Mouse (Mus musculus) liver, postnatal 0 days (tissue): ENCODE data around the gene BC049762.

ENCODE experiments used
- CTCF ChIP-seq: sonication (generic); IDR thresholded peaks from 2 replicates; pipeline ENCODE4 v1.5.1; 2016; ENCODE audit warnings: antibody characterized with exemption, low read depth
- EP300 ChIP-seq: IDR thresholded peaks from 2 replicates; pipeline ENCODE4 v1.6.1; 2016; ENCODE audit warnings: antibody characterized with exemption, low read depth, mild to moderate bottlenecking

DNA sequence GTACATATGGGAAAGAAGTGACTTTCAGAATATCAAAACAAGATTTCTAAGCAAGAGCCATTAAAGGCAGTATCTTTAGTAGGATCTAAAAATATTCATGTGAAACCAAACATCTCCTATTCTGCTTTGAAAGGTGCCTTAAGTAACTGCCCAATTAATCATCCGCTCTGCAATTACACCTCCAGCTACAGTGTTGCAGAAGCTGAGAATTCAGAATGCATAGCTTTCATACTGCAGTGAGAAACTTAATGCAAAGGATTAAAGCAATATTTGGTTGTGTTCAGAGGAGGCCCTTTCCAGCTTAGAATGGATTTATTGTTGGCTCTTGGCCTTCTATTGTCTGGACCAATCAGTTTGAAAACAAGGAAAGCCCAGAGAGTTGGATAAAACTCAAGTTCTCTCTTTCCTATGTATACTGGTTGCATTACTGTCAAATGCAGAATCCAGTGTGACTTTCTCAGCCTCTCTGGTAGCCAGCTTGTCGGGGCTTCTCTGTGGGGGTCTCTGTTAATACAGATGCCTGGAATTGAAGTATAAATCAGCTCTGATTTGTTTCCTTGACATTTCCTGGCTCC lies 31.2 kb upstream of the BC049762 start:
- TF ChIP-seq CTCF (no peak), EP300 (no peak)
